In the genomic region with DNA sequence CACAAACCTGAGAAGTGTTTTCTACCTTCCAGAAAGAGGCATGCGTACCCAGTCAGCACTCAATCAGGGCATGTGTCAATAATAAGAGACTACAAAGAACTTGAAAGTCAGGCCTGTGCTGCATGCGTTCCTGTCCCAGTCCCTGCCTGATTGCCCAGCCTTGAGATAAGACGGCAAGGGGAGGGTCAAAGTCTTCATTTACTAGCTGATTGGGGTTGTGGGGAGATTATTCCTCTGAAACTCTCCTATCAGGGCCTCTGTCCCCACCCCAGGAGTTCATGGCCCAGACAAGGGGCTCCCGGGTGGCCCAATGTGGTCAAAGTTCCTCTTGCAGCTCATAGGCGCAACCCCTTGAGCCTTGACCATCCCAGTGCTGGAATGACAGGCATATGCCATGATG, we compare ENCODE assay signal across 13 mouse cellular contexts. TPM values are rescaled to one million over a fixed set of nuclear protein-coding genes. Genes with fewer than 3 reads are reported as not detected.
DNase-seq lines count a peak whose midpoint lies in the region; ATAC-seq and TF ChIP-seq lines count a peak whose summit lies in the region.
"Had no signal": no experiment of that assay in that cellular context is flagged by ENCODE, and none has a peak within 500 bp of the region (broad histone marks: within the 10 kb centered on the region; RNA-seq: fewer than 3 reads in every experiment).

No protein-coding gene starts in this region.

- ATAC-seq in hindbrain, embryonic 13.5 days (ENCODE audit: low FRiP score): no peak
- ATAC-seq in hindbrain, embryonic 14.5 days (ENCODE audit: low FRiP score): no peak
- peak; percentile 61 for ATAC-seq in intestine, embryonic 15.5 days
- no peak for ATAC-seq in liver, postnatal 0 days

- H3K4me1 ChIP-seq in hindbrain, embryonic 13.5 days (replicated peaks): peaks cover 33% of the 10 kb centered on the region
- H3K4me1 ChIP-seq in hindbrain, embryonic 14.5 days (replicated peaks; ENCODE audit: control insufficient read depth, insufficient read depth, low read length): peaks cover 18% of the 10 kb centered on the region
- H3K4me1 ChIP-seq in embryonic facial prominence, embryonic 10.5 days: peaks cover 37% of the 10 kb centered on the region
- peaks cover 36% of the 10 kb centered on the region for H3K4me1 ChIP-seq in intestine, embryonic 15.5 days (replicated peaks)
- H3K4me1 ChIP-seq in liver, postnatal 0 days (ENCODE audit: insufficient read depth): peaks cover 45% of the 10 kb centered on the region

- no peak for DNase-seq in hindbrain, embryonic 14.5 days (ENCODE audit: low spot score)
- no peak for DNase-seq in embryonic facial prominence, embryonic 10.5 days (ENCODE audit: low spot score)
- no peak for DNase-seq in liver, postnatal 0 days
- DNase-seq in gastrocnemius, adult 8-10 months (ENCODE audit: low spot score in 2 of 2): no peak
- DNase-seq in left cerebral cortex, adult 18-20 months (ENCODE audit: low spot score in 2 of 2): no peak
- DNase-seq: cerebellum, adult 18-20 months; heart, postnatal 10 days; kidney, postnatal 25 days; midbrain, embryonic 14.5 days; thymus, postnatal 4 days had no signal

- WGBS in hindbrain, embryonic 13.5 days: 86% methylated on average over 5 of the region's 5 CpGs
- 83% methylated on average over 5 of the region's 5 CpGs for WGBS in hindbrain, embryonic 14.5 days
- 83% methylated on average over 5 of the region's 5 CpGs for WGBS in embryonic facial prominence, embryonic 10.5 days
- 58% methylated on average over 5 of the region's 5 CpGs for WGBS in intestine, embryonic 15.5 days
- 32% methylated on average over 5 of the region's 5 CpGs for WGBS in liver, postnatal 0 days (ENCODE audit: insufficient replicate concordance)

- H3K9ac ChIP-seq in hindbrain, embryonic 13.5 days: 0 out of 2 replicates have a peak overlapping the region, but pooled peaks have one; percentile 24
- no peak overlapping the region for H3K9ac ChIP-seq in hindbrain, embryonic 14.5 days
- H3K9ac ChIP-seq in intestine, embryonic 15.5 days: no peak overlapping the region
- peak overlapping the region; percentile 48 for H3K9ac ChIP-seq in liver, postnatal 0 days (replicated peaks)

- no peak for TF ChIP-seq EP300 in liver, postnatal 0 days (IDR thresholded peaks at IDR 0.05; ENCODE audit: low read depth)

- no peak overlapping the region for H3K4me2 ChIP-seq in hindbrain, embryonic 13.5 days
- no peak overlapping the region for H3K4me2 ChIP-seq in hindbrain, embryonic 14.5 days (replicated peaks)
- H3K4me2 ChIP-seq in intestine, embryonic 15.5 days (replicated peaks): peak overlapping the region; percentile 55
- no peak overlapping the region for H3K4me2 ChIP-seq in liver, postnatal 0 days (ENCODE audit: low read depth, low read length)

- H3K4me3 ChIP-seq in hindbrain, embryonic 13.5 days: no peak overlapping the region
- no peak overlapping the region for H3K4me3 ChIP-seq in hindbrain, embryonic 14.5 days (replicated peaks; ENCODE audit: low read length)
- no peak overlapping the region for H3K4me3 ChIP-seq in embryonic facial prominence, embryonic 10.5 days
- no peak overlapping the region for H3K4me3 ChIP-seq in intestine, embryonic 15.5 days (replicated peaks)
- no peak overlapping the region for H3K4me3 ChIP-seq in liver, postnatal 0 days (ENCODE audit: low read depth, low read length)

- no peaks in the 10 kb centered on the region for H3K9me3 ChIP-seq in hindbrain, embryonic 13.5 days
- no peaks in the 10 kb centered on the region for H3K9me3 ChIP-seq in hindbrain, embryonic 14.5 days (ENCODE audit: control insufficient read depth, low read length)
- H3K9me3 ChIP-seq in embryonic facial prominence, embryonic 10.5 days: no peaks in the 10 kb centered on the region
- H3K9me3 ChIP-seq in intestine, embryonic 15.5 days: no peaks in the 10 kb centered on the region
- H3K9me3 ChIP-seq in liver, postnatal 0 days (ENCODE audit: low read length): no peaks in the 10 kb centered on the region
- H3K9me3 ChIP-seq: G1E had no signal

- no peak overlapping the region for H3K27ac ChIP-seq in hindbrain, embryonic 13.5 days
- no peak overlapping the region for H3K27ac ChIP-seq in hindbrain, embryonic 14.5 days
- H3K27ac ChIP-seq in embryonic facial prominence, embryonic 10.5 days (replicated peaks): peak overlapping the region; percentile 44; the same call in 1 of the 2 replicates
- H3K27ac ChIP-seq in intestine, embryonic 15.5 days: peak overlapping the region; percentile 88
- H3K27ac ChIP-seq in liver, postnatal 0 days (ENCODE audit: low read depth): peak overlapping the region; percentile 31; the same call in 1 of the 2 replicates

- H3K36me3 ChIP-seq in hindbrain, embryonic 13.5 days: peaks cover 3% of the 10 kb centered on the region; the same call in 1 of the 2 replicates
- H3K36me3 ChIP-seq in hindbrain, embryonic 14.5 days (replicated peaks; ENCODE audit: control insufficient read depth, insufficient read depth): no peaks in the 10 kb centered on the region
- peaks cover 12% of the 10 kb centered on the region for H3K36me3 ChIP-seq in embryonic facial prominence, embryonic 10.5 days (replicated peaks)
- no peaks in the 10 kb centered on the region for H3K36me3 ChIP-seq in intestine, embryonic 15.5 days
- no peaks in the 10 kb centered on the region for H3K36me3 ChIP-seq in liver, postnatal 0 days (replicated peaks; ENCODE audit: insufficient read depth, low read length)

- H3K27me3 ChIP-seq in hindbrain, embryonic 13.5 days: 0 out of 2 replicates have a peak, but pooled peaks cover 3% of the 10 kb centered on the region
- no peaks in the 10 kb centered on the region for H3K27me3 ChIP-seq in hindbrain, embryonic 14.5 days (ENCODE audit: control insufficient read depth, insufficient read depth, low read length)
- H3K27me3 ChIP-seq in embryonic facial prominence, embryonic 10.5 days (replicated peaks; ENCODE audit: low read depth, poor library complexity, severe bottlenecking): no peaks in the 10 kb centered on the region
- H3K27me3 ChIP-seq in intestine, embryonic 15.5 days (replicated peaks): no peaks in the 10 kb centered on the region
- no peaks in the 10 kb centered on the region for H3K27me3 ChIP-seq in liver, postnatal 0 days (ENCODE audit: insufficient read depth, low read length)

- no peak for TF ChIP-seq CTCF in liver, postnatal 0 days (IDR thresholded peaks at IDR 0.05; ENCODE audit: low read depth)

RNA-seq across cellular contexts. Expression of a gene that starts 1.3 kb away (rescaled TPM):
- 79.8 and 82.4 TPM in 2 replicates for polyA plus RNA-seq in hindbrain, embryonic 13.5 days (2015; fragmentation: Nextera tagmentation; extraction: Ambion mirVana)
- polyA plus RNA-seq in hindbrain, embryonic 14.5 days (2014; fragmentation: Nextera tagmentation; extraction: Ambion mirVana): 87.5 and 95.5 TPM in 2 replicates
- polyA plus RNA-seq in embryonic facial prominence, embryonic 10.5 days (2016; fragmentation: Nextera tagmentation; extraction: Ambion mirVana): 79.0 and 80.4 TPM in 2 replicates
- polyA plus RNA-seq in intestine, embryonic 15.5 days (2015; fragmentation: Nextera tagmentation; extraction: Ambion mirVana): 245 and 269 TPM in 2 replicates
- polyA plus RNA-seq in liver, postnatal 0 days (2015; fragmentation: Nextera tagmentation; extraction: Ambion mirVana): 18.3 and 19.2 TPM in 2 replicates
- 10 to 100 TPM; 26.2 to 30.7 (median 28.4) TPM for total RNA-seq in gastrocnemius, adult 8-10 months (2022)
- total RNA-seq in left cerebral cortex, adult 18-20 months (2021): 100 to 1,000 TPM; 105 to 114 TPM

RNA-seq across cellular contexts. Expression of a gene that starts 13.0 kb away (rescaled TPM):
- polyA plus RNA-seq in hindbrain, embryonic 13.5 days (2015; fragmentation: Nextera tagmentation; extraction: Ambion mirVana): 545 and 558 TPM in 2 replicates
- polyA plus RNA-seq in hindbrain, embryonic 14.5 days (2014; fragmentation: Nextera tagmentation; extraction: Ambion mirVana): 524 and 550 TPM in 2 replicates
- 266 and 347 TPM in 2 replicates for polyA plus RNA-seq in embryonic facial prominence, embryonic 10.5 days (2016; fragmentation: Nextera tagmentation; extraction: Ambion mirVana)
- polyA plus RNA-seq in intestine, embryonic 15.5 days (2015; fragmentation: Nextera tagmentation; extraction: Ambion mirVana): 743 and 808 TPM in 2 replicates
- 256 and 266 TPM in 2 replicates for polyA plus RNA-seq in liver, postnatal 0 days (2015; fragmentation: Nextera tagmentation; extraction: Ambion mirVana)
- 100 to 1,000 TPM; 851 to 988 (median 920) TPM for total RNA-seq in gastrocnemius, adult 8-10 months (2022)
- total RNA-seq in left cerebral cortex, adult 18-20 months (2021): 100 to 1,000 TPM; 700 to 737 TPM

RNA-seq across cellular contexts. Expression of a gene that starts 22.3 kb away (rescaled TPM):
- 1.2 and 1.7 TPM in 2 replicates for polyA plus RNA-seq in hindbrain, embryonic 13.5 days (2015; fragmentation: Nextera tagmentation; extraction: Ambion mirVana)
- 1.1 and 1.2 TPM in 2 replicates for polyA plus RNA-seq in hindbrain, embryonic 14.5 days (2014; fragmentation: Nextera tagmentation; extraction: Ambion mirVana)
- 1.2 and 1.3 TPM in 2 replicates for polyA plus RNA-seq in embryonic facial prominence, embryonic 10.5 days (2016; fragmentation: Nextera tagmentation; extraction: Ambion mirVana)
- 0.92 and 0.97 TPM in 2 replicates for polyA plus RNA-seq in intestine, embryonic 15.5 days (2015; fragmentation: Nextera tagmentation; extraction: Ambion mirVana)
- polyA plus RNA-seq in liver, postnatal 0 days (2015; fragmentation: Nextera tagmentation; extraction: Ambion mirVana): 4.0 and 4.4 TPM in 2 replicates
- total RNA-seq in gastrocnemius, adult 8-10 months (2022): under 1 TPM; 0.19 to 0.80 (median 0.24) TPM
- 1 to 10 TPM; 2.6 to 3.5 TPM for total RNA-seq in left cerebral cortex, adult 18-20 months (2021)

RNA-seq across cellular contexts. Expression of a gene that starts 28.0 kb away (rescaled TPM):
- 27.7 and 28.9 TPM in 2 replicates for polyA plus RNA-seq in hindbrain, embryonic 13.5 days (2015; fragmentation: Nextera tagmentation; extraction: Ambion mirVana)
- polyA plus RNA-seq in hindbrain, embryonic 14.5 days (2014; fragmentation: Nextera tagmentation; extraction: Ambion mirVana): 24.5 and 29.7 TPM in 2 replicates
- polyA plus RNA-seq in embryonic facial prominence, embryonic 10.5 days (2016; fragmentation: Nextera tagmentation; extraction: Ambion mirVana): 14.0 and 17.1 TPM in 2 replicates
- polyA plus RNA-seq in intestine, embryonic 15.5 days (2015; fragmentation: Nextera tagmentation; extraction: Ambion mirVana): 14.5 and 17.8 TPM in 2 replicates
- 1.2 and 2.2 TPM in 2 replicates for polyA plus RNA-seq in liver, postnatal 0 days (2015; fragmentation: Nextera tagmentation; extraction: Ambion mirVana)
- 1 to 10 TPM; 3.1 to 4.3 (median 4.0) TPM for total RNA-seq in gastrocnemius, adult 8-10 months (2022)
- 10 to 100 TPM; 41.3 to 42.4 TPM for total RNA-seq in left cerebral cortex, adult 18-20 months (2021)

RNA-seq across cellular contexts. Expression of a gene that starts 46.4 kb away (rescaled TPM):
- 0.93 and 0.95 TPM in 2 replicates for polyA plus RNA-seq in hindbrain, embryonic 13.5 days (2015; fragmentation: Nextera tagmentation; extraction: Ambion mirVana)
- 0.70 and 0.81 TPM in 2 replicates for polyA plus RNA-seq in hindbrain, embryonic 14.5 days (2014; fragmentation: Nextera tagmentation; extraction: Ambion mirVana)
- 0.28 and 0.51 TPM in 2 replicates for polyA plus RNA-seq in embryonic facial prominence, embryonic 10.5 days (2016; fragmentation: Nextera tagmentation; extraction: Ambion mirVana)
- 1.0 and 1.1 TPM in 2 replicates for polyA plus RNA-seq in intestine, embryonic 15.5 days (2015; fragmentation: Nextera tagmentation; extraction: Ambion mirVana)
- polyA plus RNA-seq in liver, postnatal 0 days (2015; fragmentation: Nextera tagmentation; extraction: Ambion mirVana): 6.3 and 7.4 TPM in 2 replicates
- 1 to 10 TPM in 1 of 4 experiments, under 1 TPM in 3; 0.27 to 1.0 (median 0.59) TPM for total RNA-seq in gastrocnemius, adult 8-10 months (2022)
- under 1 TPM; 0.58 to 0.82 TPM for total RNA-seq in left cerebral cortex, adult 18-20 months (2021)

Comparison
In these comparisons a context has a peak if more than half of its experiments do, and no peak if none do; other contexts are left out.
1. H3K9ac ChIP-seq: peak in hindbrain, embryonic 13.5 days (single experiment) and liver, postnatal 0 days (single experiment); none in hindbrain, embryonic 14.5 days (single experiment) and intestine, embryonic 15.5 days (single experiment).
2. H3K27ac ChIP-seq: peak in embryonic facial prominence, embryonic 10.5 days (single experiment), intestine, embryonic 15.5 days (single experiment) and liver, postnatal 0 days (single experiment); none in hindbrain, embryonic 13.5 days (single experiment) and hindbrain, embryonic 14.5 days (single experiment).